Mouse (Mus musculus): ENCODE results near the gene Coq2. TPM values are rescaled to one million over a fixed set of nuclear protein-coding genes. Genes with fewer than 3 reads are reported as not detected.

Coq2 gene
- polyA plus RNA-seq, 1 experiment from 2014 or later = 68.5 TPM

DNA sequence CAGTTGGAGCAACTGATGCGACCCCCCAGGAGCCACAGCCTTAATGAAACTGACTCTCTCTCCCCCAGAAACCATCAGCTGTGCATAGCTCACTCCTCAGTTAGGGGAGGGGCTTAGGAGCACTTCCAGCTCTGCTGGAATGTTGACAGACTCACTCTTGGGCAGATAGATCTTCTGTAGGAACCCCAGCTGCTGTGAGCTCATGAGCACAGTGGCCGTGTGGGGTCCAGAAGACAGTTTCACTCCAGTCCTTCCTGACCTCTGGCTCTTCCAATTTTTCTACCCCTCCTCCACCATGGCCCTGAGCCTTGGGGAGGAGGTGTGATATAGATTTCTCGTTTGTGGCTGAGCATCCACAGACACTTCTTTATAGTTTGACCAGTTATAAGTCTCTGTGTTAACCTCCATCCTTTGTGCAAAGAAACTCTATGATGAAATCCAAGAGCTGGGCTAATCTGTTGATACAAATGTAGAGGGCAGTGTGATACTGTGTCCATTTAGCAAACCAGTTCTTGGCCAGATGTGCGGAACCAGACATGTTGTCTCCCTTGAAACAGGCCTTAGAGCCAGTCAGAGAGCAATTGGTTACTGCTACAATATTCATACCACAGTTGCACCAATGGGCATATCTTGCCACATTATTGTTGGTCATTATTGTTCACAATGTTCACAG lies 67.7 kb downstream of the Coq2 start:
- 48% methylated on average over 4 of the region's 4 CpGs for WGBS
- H3K4me1 ChIP-seq (ENCODE audit: insufficient read depth, low read length) = peaks cover 5% of the 10 kb centered on the region; the same call in 1 of the 2 replicates
- H3K4me3 ChIP-seq (ENCODE audit: low read length) = no peak overlapping the region
- H3K27me3 ChIP-seq (ENCODE audit: insufficient read depth, low read length) = no peaks in the 10 kb centered on the region
- peak; percentile 88 for ATAC-seq (ENCODE audit: low FRiP score, low TSS enrichment)
- peak overlapping the region; percentile 74 for H3K27ac ChIP-seq (ENCODE audit: low read length)
- no peak overlapping the region for H3K9ac ChIP-seq (replicated peaks; ENCODE audit: low read length)
- H3K36me3 ChIP-seq (ENCODE audit: insufficient read depth, low read length) = no peaks in the 10 kb centered on the region
- no peaks in the 10 kb centered on the region for H3K9me3 ChIP-seq (ENCODE audit: low read length)
- no peak overlapping the region for H3K4me2 ChIP-seq (replicated peaks; ENCODE audit: low read depth, low read length)

GRCm38 (mm10) chr5:100605828-100606229 lies 69.1 kb downstream of the Coq2 start:
- Histone ChIP-seq H3K9ac (replicated peaks; ENCODE audit: low read length) (no peak overlapping the region), H3K27me3 (ENCODE audit: insufficient read depth, low read length) (no peaks in the 10 kb centered on the region), H3K9me3 (ENCODE audit: low read length) (no peaks in the 10 kb centered on the region), H3K4me3 (ENCODE audit: low read length) (no peak overlapping the region), H3K4me1 (ENCODE audit: insufficient read depth, low read length) (peaks cover 5% of the 10 kb centered on the region; the same call in 1 of the 2 replicates), H3K27ac (ENCODE audit: low read length) (peak overlapping the region; percentile 74), H3K36me3 (ENCODE audit: insufficient read depth, low read length) (no peaks in the 10 kb centered on the region), H3K4me2 (replicated peaks; ENCODE audit: low read depth, low read length) (peak overlapping the region; percentile 31; the same call in 1 of the 2 replicates)
- peak; percentile 86 for ATAC-seq (ENCODE audit: low FRiP score, low TSS enrichment)
- WGBS = 55% methylated on average over 9 of the region's 9 CpGs

Other genes starting within 250 kb of the Coq2 start
- 11.2 and 12.1 TPM in 2 replicates for gene Lin54, start 174.5 kb downstream of the Coq2 start, polyA plus RNA-seq (2015; fragmentation: Nextera tagmentation; extraction: Ambion mirVana)
- 191 and 193 TPM in 2 replicates for gene Cops4, start 156.8 kb downstream of the Coq2 start, polyA plus RNA-seq (2015; fragmentation: Nextera tagmentation; extraction: Ambion mirVana)
- gene Plac8, start 102.9 kb downstream of the Coq2 start, polyA plus RNA-seq (2015; fragmentation: Nextera tagmentation; extraction: Ambion mirVana) = 87.7 and 91.5 TPM in 2 replicates
- gene Hpse, start 44.6 kb upstream of the Coq2 start, polyA plus RNA-seq (2015; fragmentation: Nextera tagmentation; extraction: Ambion mirVana) = 4.0 and 4.5 TPM in 2 replicates
- gene Helq, start 123.5 kb upstream of the Coq2 start, polyA plus RNA-seq (2015; fragmentation: Nextera tagmentation; extraction: Ambion mirVana) = 12.9 and 16.5 TPM in 2 replicates
- gene Mrps18c, start 123.5 kb upstream of the Coq2 start, polyA plus RNA-seq (2015; fragmentation: Nextera tagmentation; extraction: Ambion mirVana) = 137 and 142 TPM in 2 replicates
- gene Abraxas1, start 145.8 kb upstream of the Coq2 start, polyA plus RNA-seq (2015; fragmentation: Nextera tagmentation; extraction: Ambion mirVana) = 29.7 and 32.4 TPM in 2 replicates
- gene Gpat3, start 170.6 kb upstream of the Coq2 start, polyA plus RNA-seq (2015; fragmentation: Nextera tagmentation; extraction: Ambion mirVana) = 1.4 and 1.7 TPM in 2 replicates

Data from kidney, embryonic 16.5 days (tissue).